Mouse (Mus musculus) naive thymus-derived CD4-positive, alpha-beta T cell, adult 2 months (primary cell): ENCODE data around the gene Pde4dip.

ENCODE experiments used
- DNase-seq: peaks from one replicate; pipeline ENCODE4 v3.0.0-alpha.2; 2011; ENCODE audit warnings: low read depth

Gene Pde4dip

DNA sequence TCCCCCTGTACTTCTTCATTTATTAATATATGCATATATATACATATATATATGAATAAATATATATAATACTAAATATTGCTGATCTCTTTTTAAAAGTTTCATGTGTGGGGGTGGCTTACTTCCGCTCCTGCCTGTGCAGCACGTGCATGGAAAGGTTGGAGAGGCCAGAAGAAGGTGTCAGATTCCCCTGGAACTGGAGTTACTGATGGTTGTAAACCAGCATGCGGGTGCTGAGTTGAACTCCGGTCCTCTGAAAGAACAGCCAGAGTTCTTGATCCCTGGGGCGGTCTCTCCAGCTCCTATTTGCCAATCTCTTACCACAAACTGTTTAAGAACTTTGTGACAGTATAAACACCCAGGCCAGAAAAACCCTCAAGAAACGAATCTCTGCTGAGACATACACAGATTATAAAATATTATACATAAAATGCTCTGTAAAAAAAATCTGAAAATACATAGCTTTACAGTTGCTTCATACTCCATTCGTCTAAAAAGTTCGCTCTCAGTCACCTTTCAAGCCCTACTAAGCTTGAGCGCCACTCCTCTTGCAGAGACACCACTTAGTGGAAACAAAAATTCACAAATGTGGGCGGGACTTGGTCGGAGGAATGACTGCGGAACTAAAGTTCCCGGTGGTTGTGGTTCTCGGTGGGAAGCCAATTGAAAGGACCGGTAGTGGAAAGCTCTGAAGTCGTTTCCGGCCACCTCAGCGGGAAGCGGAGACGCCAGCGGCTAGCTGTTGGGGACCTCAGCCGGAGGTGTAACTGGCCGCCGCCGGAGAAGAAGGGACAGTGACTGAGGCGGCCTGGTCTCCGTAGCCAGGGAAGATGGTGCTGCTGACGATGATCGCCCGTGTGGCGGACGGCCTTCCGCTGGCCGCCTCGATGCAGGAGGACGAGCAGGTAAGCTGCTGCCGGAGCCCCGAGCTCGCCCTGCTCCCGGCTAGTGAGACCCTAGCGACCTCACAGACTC is 12.3 kb upstream of the Pde4dip start, which contains the start of gene Sec22b:
Sec22b (plus strand) TSS at position 675 of the 975 bp plus-strand sequence.
- peak; percentile 93 for DNase-seq

DNA sequence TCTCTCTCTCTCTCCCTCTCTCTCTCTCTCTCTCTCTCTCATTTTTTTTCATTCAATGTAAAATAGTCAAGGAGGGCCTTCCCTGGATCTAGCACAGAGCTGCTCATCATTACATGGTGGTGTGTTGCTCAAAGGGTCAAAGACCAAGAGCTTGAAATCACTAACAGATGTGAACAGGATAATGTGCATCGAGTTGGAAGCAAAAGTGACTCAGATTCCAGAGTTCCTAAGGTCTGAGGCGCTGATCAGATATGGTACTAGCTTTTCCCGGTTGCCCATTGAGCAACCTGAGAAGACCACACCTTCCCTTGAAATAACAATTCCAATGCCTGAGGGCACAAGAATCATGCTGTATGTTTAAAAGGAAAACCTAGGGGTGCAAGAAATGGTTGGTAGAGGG is 9.9 kb upstream of the Pde4dip start:
- no peak for DNase-seq

DNA sequence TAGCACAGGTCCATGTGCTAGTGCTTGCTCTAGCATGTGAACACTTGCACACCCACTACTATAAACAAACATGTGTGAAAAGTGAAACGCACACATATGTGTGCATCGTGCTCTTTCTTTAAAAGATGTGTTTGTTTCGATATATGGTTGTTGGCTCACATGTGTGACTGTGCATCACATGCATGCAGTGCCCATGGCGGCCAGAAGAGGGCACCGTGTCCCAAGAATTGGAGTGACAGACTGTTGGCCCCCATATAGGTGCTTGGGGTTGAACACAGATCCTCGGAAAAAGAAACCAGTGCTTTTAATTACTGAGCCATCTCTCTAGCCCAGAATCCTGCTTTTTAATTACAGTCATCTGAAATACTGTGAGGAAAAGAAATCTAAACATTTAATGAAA is 6.2 kb upstream of the Pde4dip start:
- DNase-seq = peak; percentile 49

DNA sequence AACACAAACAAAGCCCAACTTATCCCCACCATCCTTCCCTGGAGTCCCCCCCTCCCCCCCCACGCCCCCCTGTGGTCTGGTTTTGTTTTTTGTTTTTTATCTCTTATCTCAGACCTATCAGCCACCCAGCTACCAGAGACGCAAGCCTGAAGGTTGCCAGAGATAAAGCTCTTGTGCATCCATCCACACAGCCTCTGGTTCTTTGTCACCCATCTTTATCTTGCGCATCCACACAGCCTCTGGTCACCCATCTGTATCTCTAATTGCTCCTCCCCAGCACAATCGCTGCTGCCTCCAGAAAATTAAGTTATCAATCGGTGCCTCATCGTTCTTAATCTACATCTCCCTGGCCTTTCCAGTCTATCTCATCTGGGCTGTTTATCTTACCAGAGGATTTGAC is 1.7 kb upstream of the Pde4dip start:
- DNase-seq = no peak

DNA sequence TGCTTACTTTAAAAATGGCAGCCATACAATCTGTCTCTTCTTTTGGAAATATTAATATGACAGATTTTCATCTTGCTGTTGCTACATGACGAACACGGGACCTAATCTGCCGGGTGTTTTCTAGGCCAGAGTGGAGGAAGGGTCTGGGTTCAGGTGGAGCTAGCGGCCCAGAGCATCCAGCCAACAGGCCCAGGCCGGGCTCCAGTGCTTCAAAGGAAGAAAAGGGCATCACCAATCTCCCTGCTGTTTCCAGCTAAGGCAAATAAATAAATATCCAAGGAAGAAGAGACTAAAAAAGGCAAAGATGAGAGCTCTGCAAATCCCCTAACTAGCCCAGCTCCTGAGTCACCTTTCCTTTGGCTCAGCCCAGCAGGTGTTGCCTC is 731 bp downstream of the Pde4dip start:
- no peak for DNase-seq

DNA sequence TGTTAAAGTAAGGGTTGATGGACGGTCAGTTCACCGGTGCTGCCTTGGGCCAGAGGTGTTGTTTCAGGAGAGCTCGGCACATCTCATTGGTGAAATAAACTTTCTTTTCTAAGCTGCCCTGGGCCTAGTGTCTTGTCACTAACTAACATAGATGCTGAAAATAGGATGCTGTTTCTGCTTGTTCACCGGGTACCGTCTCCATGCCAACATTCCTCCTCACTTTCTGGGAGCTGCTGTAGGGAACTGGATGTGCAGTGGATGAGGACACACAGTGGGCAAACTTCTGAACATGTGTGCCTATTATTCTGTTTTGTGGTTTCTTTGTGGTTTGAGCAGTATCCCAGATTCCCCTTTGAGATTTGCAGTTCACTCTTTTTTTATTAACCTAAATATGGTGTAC is 6.9 kb downstream of the Pde4dip start:
- DNase-seq = no peak

DNA sequence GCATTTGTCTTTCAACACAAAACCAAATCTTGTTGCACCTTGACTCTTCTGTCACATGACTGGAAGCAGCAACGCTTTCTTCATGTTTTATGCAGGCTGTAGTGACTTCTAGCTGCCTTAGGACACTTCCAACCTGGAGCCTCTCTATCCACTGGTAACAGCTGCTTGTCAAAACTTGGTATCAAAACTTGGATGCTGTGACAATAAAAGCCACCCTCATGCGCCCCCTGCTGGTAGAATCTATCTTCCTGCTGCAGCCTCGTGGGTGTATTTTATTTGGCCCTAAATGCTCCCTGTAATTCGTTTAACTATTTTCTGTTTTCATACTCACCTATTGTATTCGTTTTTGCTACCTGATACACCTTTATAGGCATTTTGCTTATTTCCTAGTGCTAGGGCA is 9.3 kb downstream of the Pde4dip start:
- peak; percentile 84 for DNase-seq

DNA sequence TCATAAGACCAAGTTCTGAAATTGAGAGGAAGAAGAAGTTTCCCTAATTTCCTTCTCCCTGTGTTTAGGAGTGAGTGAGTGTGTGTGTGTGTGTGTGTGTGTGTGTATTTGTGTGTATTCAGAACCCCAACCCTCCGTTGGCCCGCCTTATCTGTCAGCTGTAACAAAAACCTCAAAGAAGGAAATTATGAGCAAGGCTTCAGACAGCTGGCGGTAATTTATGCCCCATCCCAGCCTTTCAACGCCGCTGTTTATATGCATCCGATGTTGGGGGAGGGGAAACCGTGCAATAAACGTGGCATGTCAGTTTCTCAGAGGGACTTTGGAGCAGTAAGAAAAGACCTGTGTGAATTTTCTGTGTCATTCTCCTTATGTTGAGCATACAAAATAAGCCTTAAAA is 12.2 kb downstream of the Pde4dip start:
- no peak for DNase-seq

DNA sequence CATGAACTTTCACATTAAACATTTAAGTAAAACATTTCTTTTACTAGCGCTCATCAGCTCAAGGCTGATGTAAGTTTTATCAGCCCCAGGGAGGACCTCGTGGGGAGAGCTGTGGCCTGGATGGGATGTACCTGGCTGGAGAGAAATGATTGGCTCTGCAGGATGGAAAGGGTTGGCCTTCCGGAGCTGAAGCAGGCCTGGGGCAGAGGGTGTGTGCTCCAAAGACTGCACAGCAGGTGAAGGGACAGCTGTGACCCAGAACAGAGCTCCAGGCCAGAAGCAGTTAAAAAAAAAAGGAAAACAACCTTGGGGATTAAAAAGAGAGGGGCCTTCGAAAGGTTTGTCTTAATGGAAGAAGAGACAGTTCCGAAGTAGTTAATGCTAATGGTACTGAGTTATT is 13.7 kb downstream of the Pde4dip start:
- DNase-seq = no peak

DNA sequence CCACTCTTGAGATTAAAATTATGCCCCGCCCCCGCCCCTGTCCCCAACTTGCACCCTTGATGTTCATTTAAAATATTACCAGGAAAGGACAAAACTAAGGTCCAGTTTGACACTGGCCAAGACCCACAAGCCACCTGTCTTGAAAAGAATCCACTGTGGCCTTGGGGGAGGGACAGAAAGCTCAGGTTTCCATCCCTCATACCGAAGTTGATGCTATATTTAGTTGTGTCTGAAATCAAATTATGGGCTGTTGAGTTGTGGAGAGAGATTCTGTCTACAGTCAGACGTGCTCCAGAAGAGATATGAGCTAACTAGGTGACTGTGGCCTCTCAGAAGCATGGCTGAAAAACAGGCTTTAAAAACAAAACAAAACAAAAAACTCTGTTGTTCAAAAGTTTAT is 18.8 kb downstream of the Pde4dip start:
- DNase-seq = no peak

DNA sequence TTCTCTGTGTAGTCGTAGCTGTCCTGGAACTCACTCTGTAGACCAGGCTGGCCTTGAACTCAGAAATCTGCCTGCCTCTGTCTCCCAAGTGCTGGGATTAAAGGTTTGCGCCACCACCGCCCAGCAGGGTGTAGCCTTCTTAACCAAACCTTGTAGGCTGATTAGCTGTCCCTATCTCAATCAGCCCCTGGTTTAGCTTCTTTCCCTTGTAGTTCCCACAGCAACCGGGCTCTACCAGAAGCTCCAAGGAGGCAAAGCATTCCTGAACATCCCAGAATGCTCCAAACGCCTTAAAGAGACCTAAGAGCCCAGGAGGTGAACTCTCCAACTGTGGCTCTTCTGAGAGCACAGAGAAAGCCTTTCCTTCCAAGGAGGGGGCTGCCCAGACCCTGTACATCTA is 19.8 kb downstream of the Pde4dip start:
- DNase-seq = no peak

DNA sequence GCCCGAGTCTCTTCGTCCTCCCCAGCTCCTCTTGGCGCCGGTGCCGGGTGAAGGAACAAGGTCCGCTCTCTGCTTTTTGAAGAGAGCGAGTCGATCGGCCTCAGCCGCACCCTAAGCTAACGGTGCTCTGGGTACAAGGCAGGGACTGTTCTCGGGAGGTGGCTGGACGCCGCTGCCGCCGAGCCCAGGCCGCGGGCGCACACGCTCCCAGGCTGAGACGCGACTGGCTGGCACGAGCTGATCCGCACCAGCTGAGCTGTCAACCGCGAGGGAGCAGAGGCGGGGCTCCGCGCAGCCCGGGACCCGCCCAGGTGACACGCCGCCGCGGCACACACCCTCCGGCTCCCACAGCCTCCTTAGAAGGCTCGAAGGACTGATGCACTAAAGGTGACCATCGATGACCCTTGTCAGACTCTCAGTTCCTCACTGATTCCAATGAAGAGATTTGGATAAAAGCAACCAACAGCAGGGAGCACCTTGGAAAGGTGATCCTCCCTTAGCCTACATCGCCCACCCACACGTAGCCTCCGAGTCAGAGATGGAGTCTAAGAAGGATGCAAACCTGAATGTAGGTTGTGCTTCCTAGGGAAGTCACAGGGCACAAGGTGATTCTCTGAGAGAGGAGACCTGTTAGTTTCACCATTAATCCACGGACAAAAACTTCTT is 20.4 kb downstream of the Pde4dip start:
- peak; percentile 43 for DNase-seq

DNA sequence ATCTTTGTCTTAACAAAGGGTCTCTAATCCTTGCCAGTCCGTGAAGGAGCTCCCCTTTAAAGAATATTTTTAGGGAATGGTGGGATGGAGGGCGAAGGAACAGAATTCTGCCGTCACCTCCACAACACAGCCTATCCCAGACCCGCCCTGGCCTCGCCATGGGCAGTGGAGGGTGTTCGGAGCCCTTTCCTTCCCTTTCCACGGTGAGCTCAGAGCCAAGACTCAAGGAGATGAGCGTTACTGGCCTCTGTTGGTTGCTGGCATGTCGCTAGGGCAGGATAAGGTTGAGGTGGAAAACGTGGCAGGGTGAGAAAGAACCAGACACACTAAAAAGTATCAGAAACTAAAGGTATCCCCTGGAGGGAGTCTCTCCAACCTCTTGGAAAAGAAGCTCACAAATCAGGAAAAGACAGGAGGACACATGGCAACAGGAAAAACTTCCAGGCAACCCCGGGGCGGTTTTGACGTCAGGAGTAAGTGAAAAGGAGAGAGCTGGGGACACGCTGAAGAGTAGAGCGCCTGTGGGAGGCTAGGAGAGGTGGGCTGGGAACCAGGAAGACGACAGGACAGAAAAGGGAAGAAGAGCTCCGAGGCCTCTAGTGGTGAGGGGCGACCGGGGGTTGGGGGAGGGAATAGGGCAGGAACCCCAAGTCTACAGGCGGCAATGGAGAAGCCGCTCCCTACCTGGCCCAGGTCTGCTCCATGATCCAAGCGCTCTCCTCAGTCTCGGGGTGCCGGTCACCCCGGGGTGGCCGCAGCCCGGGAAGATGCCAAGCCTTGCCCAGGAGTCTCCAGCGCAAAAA is 21.1 kb downstream of the Pde4dip start:
- DNase-seq = no peak

DNA sequence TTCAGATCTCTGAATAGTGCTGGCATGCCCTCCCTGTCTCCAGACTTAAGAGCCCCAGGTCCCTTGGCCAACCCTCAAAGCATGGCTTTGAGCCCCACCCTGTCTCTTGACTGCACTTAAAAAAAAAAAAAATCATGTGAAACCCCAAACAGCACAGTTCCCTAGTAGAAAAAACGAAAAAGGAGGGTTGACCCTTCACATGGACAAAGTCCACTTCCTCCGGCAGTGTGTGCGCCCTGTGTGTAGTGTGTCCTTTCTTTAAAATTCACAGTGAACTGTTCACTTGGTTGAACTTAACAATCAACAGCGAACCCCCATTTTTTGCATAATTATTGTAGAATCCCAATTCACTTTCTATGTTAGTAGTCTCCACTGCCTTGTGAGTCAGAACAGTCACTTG is 21.8 kb downstream of the Pde4dip start:
- DNase-seq = no peak

DNA sequence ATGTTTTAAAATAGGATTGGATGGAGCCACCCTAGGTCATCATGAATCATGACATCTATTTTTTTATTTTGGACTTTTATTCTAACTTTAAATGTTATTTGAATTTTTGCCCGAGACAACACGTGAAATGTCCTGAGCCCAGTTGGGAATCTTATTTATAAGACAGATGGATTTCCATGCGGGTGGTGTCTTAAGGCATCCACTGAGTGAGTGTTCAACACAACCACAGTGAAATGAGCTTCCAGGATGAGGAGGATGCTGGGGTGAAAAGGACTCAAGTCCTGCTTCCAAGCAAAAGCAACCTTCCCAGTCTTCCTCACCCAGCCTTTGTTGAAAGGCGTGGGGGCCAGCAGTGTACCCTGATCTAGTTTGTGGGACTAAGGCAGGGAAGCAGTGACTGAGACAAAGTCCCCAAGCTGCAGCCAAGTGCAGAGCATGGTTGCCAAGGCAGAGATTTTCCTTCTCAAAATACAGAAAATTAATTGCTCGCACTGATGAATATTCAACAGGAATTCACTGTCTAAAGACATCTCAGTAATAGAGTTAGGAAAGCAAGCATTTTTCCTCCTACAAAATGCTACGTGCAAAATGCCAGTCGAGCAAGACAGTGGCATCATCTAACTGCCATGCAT is 27.6 kb downstream of the Pde4dip start:
- DNase-seq = no peak

DNA sequence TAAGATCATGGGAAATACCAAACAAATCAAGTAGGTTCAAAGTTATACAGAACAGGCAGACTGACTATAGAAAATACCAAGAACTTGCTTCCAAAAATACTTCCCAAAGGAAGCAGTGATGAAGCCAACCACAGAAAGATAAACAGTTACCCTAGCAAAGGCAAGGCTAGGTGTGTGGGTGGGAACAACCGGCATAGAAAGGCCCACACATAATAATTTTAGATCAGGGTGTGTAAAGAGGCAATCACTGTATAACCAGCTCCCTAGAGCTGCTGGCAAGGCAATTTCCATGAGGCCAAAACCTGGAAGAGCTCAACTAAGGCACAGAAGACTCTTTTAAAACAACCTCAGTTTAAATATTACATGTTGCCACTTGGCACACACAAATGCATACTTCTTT is 29.1 kb downstream of the Pde4dip start:
- DNase-seq = no peak

DNA sequence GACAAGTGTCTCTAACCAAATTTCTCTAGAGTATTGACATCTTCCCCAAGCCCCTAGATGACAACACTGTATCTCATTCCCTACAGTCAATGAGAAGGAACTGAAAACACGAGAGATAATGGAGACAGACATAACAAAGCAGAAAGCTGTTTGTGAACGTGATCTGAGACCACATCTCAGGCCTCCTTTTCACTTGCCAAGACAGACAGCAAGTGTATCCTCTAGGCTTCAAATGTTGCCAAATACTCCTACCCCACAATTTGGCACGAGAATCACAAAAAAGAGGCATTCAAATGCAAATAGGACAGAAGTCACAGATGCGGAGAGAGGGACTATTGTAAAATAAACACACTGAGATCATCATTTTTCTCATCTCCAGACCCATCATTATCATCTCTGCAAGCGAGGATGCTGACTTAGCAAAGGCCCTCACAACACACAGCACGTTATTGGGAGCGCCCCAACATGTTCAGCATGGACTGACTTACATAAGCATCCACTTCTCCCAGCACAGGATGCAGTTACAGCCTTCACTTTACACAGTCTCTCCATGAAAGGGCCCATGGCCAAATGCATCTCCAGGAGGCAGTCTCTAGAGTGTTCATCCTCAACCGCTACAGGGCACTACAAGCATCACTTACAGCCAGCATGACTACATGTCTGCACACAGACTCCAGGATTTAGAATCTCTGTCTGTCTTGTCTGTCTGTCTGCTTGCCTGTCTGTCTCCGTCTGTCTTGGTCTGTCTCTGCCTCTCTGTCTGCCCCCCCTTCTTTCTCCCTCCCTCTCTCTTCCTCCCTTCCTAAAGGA is 33.7 kb downstream of the Pde4dip start:
- no peak for DNase-seq

DNA sequence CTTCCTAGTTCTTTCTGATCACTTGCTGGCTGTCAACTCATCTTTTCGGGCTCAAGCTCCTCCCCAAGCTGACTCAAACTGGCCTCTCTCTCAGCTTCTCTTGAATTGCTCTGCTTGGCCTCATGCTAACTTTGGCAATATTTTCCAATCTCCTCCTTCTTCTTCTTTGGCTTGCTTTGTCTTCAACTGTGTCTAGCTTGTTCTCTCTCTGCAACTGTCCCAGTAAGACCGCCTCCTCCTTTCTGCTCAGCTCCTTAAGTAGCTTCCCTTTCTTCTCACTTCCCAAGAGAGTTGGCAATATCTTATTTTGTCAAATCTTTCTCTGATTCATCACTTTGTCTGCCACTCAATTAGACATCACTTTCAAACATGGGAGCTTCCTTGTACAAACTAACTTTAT is 36.7 kb downstream of the Pde4dip start:
- no peak for DNase-seq

DNA sequence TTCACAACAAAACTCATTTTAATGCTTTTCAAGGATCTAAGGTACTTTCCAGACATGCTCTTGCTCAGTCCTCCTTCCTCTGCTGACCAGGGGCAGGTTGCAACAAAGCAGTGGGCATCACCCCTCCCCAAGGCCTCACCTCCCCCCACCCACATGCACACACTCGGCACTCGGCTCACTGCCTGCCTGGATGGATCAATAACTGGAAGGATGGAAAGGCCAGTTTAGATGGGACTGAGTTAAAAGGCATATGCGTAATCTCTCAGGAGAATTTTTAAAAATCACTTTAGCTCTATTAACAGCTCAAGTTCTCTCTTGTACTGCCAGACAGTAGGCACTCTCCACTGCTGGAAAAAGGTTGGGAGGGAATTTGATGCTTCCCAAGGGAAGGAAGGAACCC is 40.9 kb downstream of the Pde4dip start:
- no peak for DNase-seq

DNA sequence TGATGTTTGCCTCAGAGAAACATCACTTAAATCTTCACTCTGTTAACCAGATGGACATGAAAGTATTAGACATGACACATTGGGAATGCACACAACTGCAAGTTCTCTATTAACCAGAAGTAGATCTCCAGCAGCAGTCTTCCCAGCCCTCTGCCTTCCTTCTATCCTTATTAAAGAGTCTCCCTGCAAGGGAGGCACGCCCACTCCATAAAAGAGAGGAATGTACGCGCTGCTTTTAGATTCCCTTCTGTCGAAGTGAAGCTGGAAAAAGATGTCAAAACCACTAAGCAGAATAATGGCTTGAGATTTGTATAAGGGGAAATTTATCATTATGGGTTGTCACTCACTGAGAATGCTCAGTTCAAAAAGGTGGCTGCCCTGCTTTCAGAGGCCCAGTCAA is 42.1 kb downstream of the Pde4dip start:
- DNase-seq = no peak

DNA sequence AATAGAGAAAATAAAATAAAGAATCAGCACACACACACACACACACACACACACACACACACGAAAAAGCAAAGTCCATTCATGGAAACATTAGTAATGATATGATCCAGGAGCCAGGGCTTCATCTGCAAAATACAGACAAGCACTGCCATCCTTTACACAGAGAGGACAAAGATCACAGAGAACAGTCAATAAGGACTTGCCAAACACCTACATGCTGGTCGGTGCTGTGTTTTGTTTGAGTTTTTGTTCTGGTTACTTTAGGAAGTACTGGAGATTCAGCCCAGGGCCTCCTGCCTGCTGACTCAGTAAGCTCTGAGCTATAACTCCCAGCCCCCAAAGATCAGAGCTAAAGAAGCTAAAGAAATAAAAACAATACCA is 43.7 kb downstream of the Pde4dip start:
- DNase-seq = no peak
